Mouse (Mus musculus) liver, postnatal 0 days (tissue): ENCODE results near the gene Olfr1389.

Source experiments
- CTCF ChIP-seq: sonication (generic); IDR thresholded peaks from 2 replicates; pipeline ENCODE4 v1.5.1; 2016; ENCODE audit warnings: antibody characterized with exemption, low read depth
- EP300 ChIP-seq: IDR thresholded peaks from 2 replicates; pipeline ENCODE4 v1.6.1; 2016; ENCODE audit warnings: antibody characterized with exemption, low read depth, mild to moderate bottlenecking

DNA sequence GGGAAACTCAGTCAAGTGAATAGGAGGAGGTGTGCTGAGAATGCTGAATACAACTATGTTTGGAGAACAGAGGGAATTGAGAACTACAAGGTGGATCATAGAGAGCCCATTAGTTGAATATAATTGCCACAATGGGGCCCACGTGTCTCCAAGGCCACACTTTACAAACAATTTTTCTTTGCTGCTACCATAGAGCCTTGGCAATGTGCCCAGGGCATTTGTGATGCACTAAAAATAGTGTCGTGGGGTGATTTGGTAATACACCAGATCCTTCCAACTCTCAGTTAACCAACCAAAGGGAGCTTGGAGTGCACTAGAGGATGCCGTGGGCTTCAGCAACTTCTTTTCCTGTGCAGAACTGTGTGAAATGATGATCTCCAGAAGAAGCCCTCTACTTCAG is 13.5 kb downstream of the Olfr1389 start, which contains the start of gene Olfr1388:
- TF ChIP-seq CTCF (no peak), EP300 (no peak)
